Mouse (Mus musculus) midbrain, embryonic 12.5 days (tissue): Measurements from ENCODE around the gene Frmd4a. TPM values are rescaled to one million over a fixed set of nuclear protein-coding genes. Genes with fewer than 3 reads are reported as not detected.

Experiments
- ATAC-seq: fragments of 200-750 bp; cut with Nextera tagmentation; 2 replicates; pipeline ENCODE4 v1.8.0; 2017; ENCODE audit warnings: low read depth, moderate TSS enrichment, moderate library complexity; ENCODE audit not compliant: low FRiP score
- H3K27ac ChIP-seq: fragments of 300-500 bp; sonication (generic); replicated peaks from 2 replicates; pipeline ENCODE4 v1.5.1; 2016; ENCODE audit warnings: mild to moderate bottlenecking
- H3K27me3 ChIP-seq: fragments of 300-500 bp; sonication (generic); 2 replicates; pipeline ENCODE4 v1.6.1; 2016; ENCODE audit warnings: mild to moderate bottlenecking
- H3K36me3 ChIP-seq: fragments of 300-500 bp; sonication (generic); 2 replicates; pipeline ENCODE4 v1.6.1; 2016
- H3K4me1 ChIP-seq: fragments of 300-500 bp; sonication (generic); 2 replicates; pipeline ENCODE4 v1.6.1; 2016
- H3K4me2 ChIP-seq: fragments of 300-500 bp; sonication (generic); replicated peaks from 2 replicates; pipeline ENCODE4 v1.6.1; 2016; ENCODE audit warnings: mild to moderate bottlenecking, moderate library complexity
- H3K4me3 ChIP-seq: fragments of 300-500 bp; sonication (generic); 2 replicates; pipeline ENCODE4 v1.5.1; 2016; ENCODE audit warnings: mild to moderate bottlenecking
- H3K9ac ChIP-seq: fragments of 300-500 bp; sonication (generic); replicated peaks from 2 replicates; pipeline ENCODE4 v1.6.1; 2016; ENCODE audit warnings: mild to moderate bottlenecking, moderate library complexity
- H3K9me3 ChIP-seq: fragments of 300-500 bp; sonication (generic); 2 replicates; pipeline ENCODE4 v1.6.1; 2016; ENCODE audit warnings: mild to moderate bottlenecking
- WGBS: fragments of 180-500 bp; shearing (Covaris S2); methylation state at CpG from one replicate; pipeline ENCODE4 v1.1.7; 2016; 5-methylcytosine and 5-hydroxymethylcytosine counted together
- polyA plus RNA-seq: library from polyadenylated mRNA; unstranded; fragments of >200 nt; fragmentation: Nextera tagmentation; extraction: Ambion mirVana; gene quantifications from 2 replicates; pipeline ENCODE4 v1.2.1, GENCODE M21; 2016

Gene Frmd4a
- polyA plus RNA-seq, 1 experiment from 2014 or later, result 56.3 TPM

DNA sequence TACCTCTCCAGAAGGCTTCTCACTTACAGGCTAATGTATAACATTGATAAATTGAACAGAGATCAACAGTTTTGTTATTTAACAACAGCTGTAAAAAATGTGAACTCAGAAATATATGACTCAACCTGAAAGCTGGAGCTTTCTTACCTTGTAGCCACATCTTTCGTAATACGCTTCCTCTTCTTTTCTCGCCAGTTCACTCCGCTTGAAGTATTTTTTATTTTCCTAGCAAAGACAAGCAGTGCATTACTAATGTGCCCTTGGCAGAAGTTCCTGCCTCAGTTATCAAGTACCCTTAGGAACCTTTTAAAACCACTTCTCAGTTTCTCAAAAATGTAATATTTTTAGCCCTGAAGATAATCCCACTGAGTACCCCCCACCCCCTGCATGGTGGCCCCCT lies 630.6 kb downstream of the Frmd4a start:
- no peak overlapping the region for H3K9ac ChIP-seq
- H3K27ac ChIP-seq, result no peak overlapping the region
- 95% methylated on average over 4 of the region's 4 CpGs for WGBS
- H3K4me2 ChIP-seq, result no peak overlapping the region
- H3K4me1 ChIP-seq, result peaks cover 18% of the 10 kb centered on the region
- no peaks in the 10 kb centered on the region for H3K27me3 ChIP-seq
- no peak for ATAC-seq
- no peak overlapping the region for H3K4me3 ChIP-seq
- H3K9me3 ChIP-seq, result no peaks in the 10 kb centered on the region
- H3K36me3 ChIP-seq, result peaks cover 33% of the 10 kb centered on the region

DNA sequence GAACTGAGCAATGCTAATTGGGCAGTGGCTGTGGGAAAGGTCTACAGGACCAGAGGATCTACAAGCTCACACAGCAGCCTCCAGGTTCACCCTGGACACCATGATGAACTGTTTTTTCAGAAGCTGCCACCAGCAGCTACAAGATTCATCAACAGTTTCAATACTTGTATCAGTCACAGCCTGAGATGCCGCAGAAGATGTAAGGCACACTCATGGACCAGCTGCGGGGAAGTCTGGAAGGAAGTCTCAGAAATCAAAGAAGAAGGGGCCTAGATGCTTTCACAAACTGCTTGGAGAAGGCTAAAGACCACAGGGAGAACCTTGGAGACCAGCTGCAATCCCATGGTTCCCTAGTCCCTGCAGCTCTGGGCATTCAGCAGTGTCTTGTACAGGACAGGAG lies 632.1 kb downstream of the Frmd4a start:
- no peak for ATAC-seq
- 100% methylated on average over 2 of the region's 2 CpGs for WGBS
- H3K27me3 ChIP-seq, result no peaks in the 10 kb centered on the region
- no peak overlapping the region for H3K4me2 ChIP-seq
- peaks cover 23% of the 10 kb centered on the region for H3K36me3 ChIP-seq
- no peak overlapping the region for H3K9ac ChIP-seq
- no peaks in the 10 kb centered on the region for H3K9me3 ChIP-seq
- H3K27ac ChIP-seq, result no peak overlapping the region
- H3K4me3 ChIP-seq, result no peak overlapping the region
- peaks cover 18% of the 10 kb centered on the region for H3K4me1 ChIP-seq

DNA sequence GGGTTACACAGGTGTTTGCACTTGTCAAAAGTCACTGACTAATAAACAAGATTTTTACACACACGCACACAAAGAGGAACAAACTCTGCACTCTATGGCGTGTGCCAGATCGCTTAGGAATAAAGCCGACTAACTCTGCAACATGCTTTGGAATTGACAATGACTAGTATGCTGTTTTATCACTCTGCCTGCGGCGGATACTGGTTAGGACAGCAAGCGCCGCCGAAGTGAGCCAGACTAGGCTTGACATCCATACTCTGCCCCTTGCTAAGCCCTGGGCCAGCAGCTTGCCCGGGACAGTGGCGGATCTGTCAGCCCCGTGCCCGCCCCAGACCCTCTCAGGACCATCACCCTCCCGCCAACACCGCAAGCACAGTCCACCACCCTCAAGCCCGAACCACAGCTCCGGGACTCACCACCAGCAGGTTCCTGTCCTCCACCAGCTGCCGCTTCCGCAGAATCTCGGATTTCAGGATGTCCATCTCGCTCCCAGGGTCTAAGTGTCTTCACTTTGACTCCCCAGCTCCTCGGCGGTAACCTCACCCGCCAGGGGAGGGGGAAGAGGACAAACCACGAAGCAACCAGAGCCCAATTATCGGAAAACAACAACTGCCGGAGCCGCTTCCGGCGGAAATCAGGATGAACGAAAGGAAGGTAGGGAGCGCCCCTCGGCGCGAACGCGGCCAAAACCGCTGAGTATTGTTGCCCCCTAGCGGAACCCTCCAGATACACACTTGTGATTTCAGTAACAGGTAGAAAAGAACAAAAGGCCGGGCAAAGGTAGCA lies 634.2 kb downstream of the Frmd4a start, which contains the start of gene Prpf18:
Prpf18 (minus strand) TSS at position 614 of the 786 bp plus-strand sequence.
- no peaks in the 10 kb centered on the region for H3K27me3 ChIP-seq
- H3K36me3 ChIP-seq, result peaks cover 9% of the 10 kb centered on the region; the same call in 1 of the 2 replicates
- H3K27ac ChIP-seq, result peak within 1 kb of the TSS; percentile 72
- peak within 1 kb of the TSS; percentile 94 for H3K4me3 ChIP-seq
- peak within 1 kb of the TSS; percentile 90 for H3K9ac ChIP-seq
- WGBS, result 2% methylated on average over 40 of the region's 40 CpGs
- ATAC-seq, result peak; percentile 87
- no peaks in the 10 kb centered on the region for H3K9me3 ChIP-seq
- peak within 1 kb of the TSS; percentile 81 for H3K4me2 ChIP-seq
- peaks cover 18% of the 10 kb centered on the region for H3K4me1 ChIP-seq

DNA sequence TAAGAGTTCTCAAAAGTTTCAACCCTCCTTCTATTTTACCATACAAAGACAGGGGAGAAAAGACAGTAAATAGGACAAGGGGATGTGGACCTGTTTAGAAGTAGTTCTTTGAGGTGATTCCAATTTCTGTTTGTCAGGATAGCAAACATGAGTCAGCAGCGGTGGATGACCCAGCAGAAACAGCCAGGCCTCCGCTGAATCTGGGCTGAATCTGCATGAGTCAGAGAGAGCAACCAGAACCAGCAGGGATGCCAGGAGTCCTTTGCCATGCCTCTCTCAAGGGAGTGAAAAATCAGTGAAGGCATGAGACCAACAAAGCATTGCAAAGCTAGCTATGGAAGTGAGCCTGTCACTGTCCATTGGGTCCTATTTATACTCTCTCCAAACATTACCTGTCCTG lies 643.2 kb downstream of the Frmd4a start:
- Histone ChIP-seq H3K9me3 (no peaks in the 10 kb centered on the region), H3K9ac (no peak overlapping the region), H3K27ac (no peak overlapping the region), H3K4me2 (no peak overlapping the region), H3K4me3 (no peak overlapping the region), H3K27me3 (no peaks in the 10 kb centered on the region), H3K36me3 (no peaks in the 10 kb centered on the region), H3K4me1 (no peaks in the 10 kb centered on the region)
- no peak for ATAC-seq
- whole genome bisulfite sequencing, result 87% methylated on average over 2 of the region's 2 CpGs
